Mouse (Mus musculus): ENCODE measurements around the gene Fam102a. TPM values are rescaled to one million over a fixed set of nuclear protein-coding genes. Genes with fewer than 3 reads are reported as not detected.

Fam102a gene
- polyA plus RNA-seq, 1 experiment from 2014 or later, result 11.4 TPM

- ATAC-seq (ENCODE audit: insufficient read depth, low FRiP score), result 0 out of 2 replicates have a peak, but pooled peaks have one; percentile 39
Observed at GRCm38 (mm10) chr2:32507906-32508305, 27.2 kb upstream of the Fam102a start.

DNA sequence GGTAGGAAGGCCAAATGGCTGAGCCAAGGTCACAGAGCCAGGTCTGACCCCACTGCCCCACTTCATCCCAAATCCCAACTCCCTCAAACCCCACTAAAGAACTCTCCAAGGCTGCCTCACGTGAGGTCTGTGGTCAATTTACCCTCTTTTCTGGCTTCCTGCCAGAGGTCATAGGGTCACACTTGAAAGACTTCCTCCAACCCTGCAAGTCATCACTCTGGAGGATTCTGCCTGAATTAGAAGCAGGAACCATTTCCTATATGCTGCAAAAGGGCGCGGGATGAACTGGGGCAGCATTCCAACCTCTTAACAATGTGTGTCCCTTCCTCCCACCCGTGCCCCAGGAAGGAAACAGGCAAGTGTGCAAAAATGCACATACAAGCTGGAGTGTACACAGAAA is 25.8 kb upstream of the Fam102a start:
- no peaks in the 10 kb centered on the region for H3K36me3 ChIP-seq (ENCODE audit: control insufficient read depth, insufficient read depth, low read length)
- peaks cover 3% of the 10 kb centered on the region for H3K9me3 ChIP-seq (replicated peaks; ENCODE audit: control insufficient read depth, low read length)
- peaks cover 25% of the 10 kb centered on the region for H3K4me1 ChIP-seq (ENCODE audit: control insufficient read depth, insufficient read depth, low read length)
- H3K4me2 ChIP-seq (ENCODE audit: low read depth, low read length), result no peak overlapping the region
- peak overlapping the region; percentile 89 for H3K27ac ChIP-seq (ENCODE audit: low read length)
- peak overlapping the region; percentile 36 for H3K9ac ChIP-seq (ENCODE audit: low read length)
- 0 out of 2 replicates have a peak, but pooled peaks have one; percentile 36 for ATAC-seq (ENCODE audit: insufficient read depth, low FRiP score)
- no peak overlapping the region for H3K4me3 ChIP-seq (replicated peaks; ENCODE audit: low read length)
- no peaks in the 10 kb centered on the region for H3K27me3 ChIP-seq (ENCODE audit: control insufficient read depth, insufficient read depth, low read length)
- 23% methylated on average over 4 of the region's 4 CpGs for WGBS

More at GRCm38 (mm10) chr2:32507906-32508305, 27.2 kb upstream of the Fam102a start:
- Histone ChIP-seq H3K27ac (ENCODE audit: low read length) (peak overlapping the region; percentile 79; the same call in 1 of the 2 replicates), H3K9me3 (replicated peaks; ENCODE audit: control insufficient read depth, low read length) (peaks cover 3% of the 10 kb centered on the region), H3K4me3 (replicated peaks; ENCODE audit: low read length) (no peak overlapping the region), H3K27me3 (ENCODE audit: control insufficient read depth, insufficient read depth, low read length) (no peaks in the 10 kb centered on the region), H3K36me3 (ENCODE audit: control insufficient read depth, insufficient read depth, low read length) (no peaks in the 10 kb centered on the region), H3K9ac (ENCODE audit: low read length) (no peak overlapping the region), H3K4me1 (ENCODE audit: control insufficient read depth, insufficient read depth, low read length) (peaks cover 30% of the 10 kb centered on the region), H3K4me2 (ENCODE audit: low read depth, low read length) (no peak overlapping the region)
- 52% methylated on average over 9 of the region's 9 CpGs for WGBS

GRCm38 (mm10) chr2:32509896-32510295 is 25.2 kb upstream of the Fam102a start:
- Histone ChIP-seq H3K4me2 (ENCODE audit: low read depth, low read length) (no peak overlapping the region), H3K9ac (ENCODE audit: low read length) (peak overlapping the region; percentile 36; the same call in 1 of the 2 replicates), H3K36me3 (ENCODE audit: control insufficient read depth, insufficient read depth, low read length) (no peaks in the 10 kb centered on the region), H3K4me1 (ENCODE audit: control insufficient read depth, insufficient read depth, low read length) (peaks cover 26% of the 10 kb centered on the region), H3K27me3 (ENCODE audit: control insufficient read depth, insufficient read depth, low read length) (no peaks in the 10 kb centered on the region), H3K4me3 (replicated peaks; ENCODE audit: low read length) (no peak overlapping the region), H3K9me3 (replicated peaks; ENCODE audit: control insufficient read depth, low read length) (peaks cover 3% of the 10 kb centered on the region), H3K27ac (ENCODE audit: low read length) (peak overlapping the region; percentile 89)
- 40% methylated on average over 8 of the region's 8 CpGs for WGBS
- peak; percentile 59; the same call in 1 of the 2 replicates for ATAC-seq (ENCODE audit: insufficient read depth, low FRiP score)

DNA sequence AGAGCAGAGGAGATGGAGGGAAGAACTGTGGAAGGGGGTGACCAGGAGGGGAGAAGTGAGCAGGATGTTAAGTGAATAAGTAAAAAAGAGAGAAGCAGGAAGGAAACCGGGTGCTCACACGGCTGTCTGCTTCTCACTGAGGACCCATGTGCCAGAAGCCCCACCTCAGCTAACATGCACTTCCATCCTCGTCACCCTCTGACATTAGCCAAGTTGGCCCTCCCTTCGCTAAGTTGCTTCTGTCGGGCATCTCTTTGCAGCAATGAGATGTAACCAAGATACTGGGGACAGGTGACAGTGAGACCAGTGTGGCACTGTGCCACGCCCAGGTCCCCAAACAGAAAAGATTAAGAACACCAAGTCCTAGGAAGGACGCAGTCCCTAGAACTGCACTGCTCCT is 22.5 kb upstream of the Fam102a start:
- Histone ChIP-seq H3K27me3 (ENCODE audit: control insufficient read depth, insufficient read depth, low read length) (no peaks in the 10 kb centered on the region), H3K4me2 (ENCODE audit: low read depth, low read length) (no peak overlapping the region), H3K4me1 (ENCODE audit: control insufficient read depth, insufficient read depth, low read length) (peaks cover 20% of the 10 kb centered on the region), H3K36me3 (ENCODE audit: control insufficient read depth, insufficient read depth, low read length) (no peaks in the 10 kb centered on the region), H3K4me3 (replicated peaks; ENCODE audit: low read length) (no peak overlapping the region), H3K9me3 (replicated peaks; ENCODE audit: control insufficient read depth, low read length) (no peaks in the 10 kb centered on the region), H3K27ac (ENCODE audit: low read length) (no peak overlapping the region), H3K9ac (ENCODE audit: low read length) (no peak overlapping the region)
- no peak for ATAC-seq (ENCODE audit: insufficient read depth, low FRiP score)
- WGBS, result 66% methylated on average over 7 of the region's 7 CpGs

DNA sequence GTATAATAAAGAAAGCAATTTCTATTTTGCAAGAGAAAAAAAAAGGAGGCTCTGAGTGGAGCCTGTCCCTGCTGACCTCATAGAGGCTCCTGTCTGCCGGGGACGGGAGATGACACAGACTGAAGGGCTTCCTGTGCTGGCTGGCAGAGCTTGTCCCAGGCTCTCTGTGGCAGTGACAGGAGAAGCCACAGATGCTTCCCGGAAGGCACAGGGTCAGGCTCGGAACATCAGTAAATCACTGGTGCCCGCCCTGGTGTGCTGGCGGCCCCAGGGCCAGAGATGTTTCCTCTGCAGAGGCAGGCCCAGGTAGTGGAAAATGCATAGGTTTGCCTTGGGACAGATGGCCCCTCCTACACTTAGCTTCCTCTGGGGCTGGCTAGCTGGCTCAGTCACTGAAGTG is 20.8 kb upstream of the Fam102a start:
- Histone ChIP-seq H3K9me3 (replicated peaks; ENCODE audit: control insufficient read depth, low read length) (no peaks in the 10 kb centered on the region), H3K4me1 (ENCODE audit: control insufficient read depth, insufficient read depth, low read length) (peaks cover 15% of the 10 kb centered on the region), H3K4me2 (ENCODE audit: low read depth, low read length) (no peak overlapping the region), H3K27me3 (ENCODE audit: control insufficient read depth, insufficient read depth, low read length) (no peaks in the 10 kb centered on the region), H3K4me3 (replicated peaks; ENCODE audit: low read length) (no peak overlapping the region), H3K9ac (ENCODE audit: low read length) (0 out of 2 replicates have a peak overlapping the region, but pooled peaks have one; percentile 23), H3K27ac (ENCODE audit: low read length) (no peak overlapping the region), H3K36me3 (ENCODE audit: control insufficient read depth, insufficient read depth, low read length) (no peaks in the 10 kb centered on the region)
- 45% methylated on average over 6 of the region's 6 CpGs for WGBS
- no peak for ATAC-seq (ENCODE audit: insufficient read depth, low FRiP score)

- H3K9ac ChIP-seq (ENCODE audit: low read length), result no peak overlapping the region
- no peaks in the 10 kb centered on the region for H3K27me3 ChIP-seq (ENCODE audit: control insufficient read depth, insufficient read depth, low read length)
- no peaks in the 10 kb centered on the region for H3K9me3 ChIP-seq (replicated peaks; ENCODE audit: control insufficient read depth, low read length)
- H3K4me1 ChIP-seq (ENCODE audit: control insufficient read depth, insufficient read depth, low read length), result 0 out of 2 replicates have a peak, but pooled peaks cover 4% of the 10 kb centered on the region
- no peak overlapping the region for H3K27ac ChIP-seq (ENCODE audit: low read length)
- H3K36me3 ChIP-seq (ENCODE audit: control insufficient read depth, insufficient read depth, low read length), result no peaks in the 10 kb centered on the region
- no peak for ATAC-seq (ENCODE audit: insufficient read depth, low FRiP score)
- no peak overlapping the region for H3K4me3 ChIP-seq (replicated peaks; ENCODE audit: low read length)
- WGBS, result 78% methylated on average over 4 of the region's 4 CpGs
- no peak overlapping the region for H3K4me2 ChIP-seq (ENCODE audit: low read depth, low read length)
Observed at GRCm38 (mm10) chr2:32517233-32517867, 17.8 kb upstream of the Fam102a start.

DNA sequence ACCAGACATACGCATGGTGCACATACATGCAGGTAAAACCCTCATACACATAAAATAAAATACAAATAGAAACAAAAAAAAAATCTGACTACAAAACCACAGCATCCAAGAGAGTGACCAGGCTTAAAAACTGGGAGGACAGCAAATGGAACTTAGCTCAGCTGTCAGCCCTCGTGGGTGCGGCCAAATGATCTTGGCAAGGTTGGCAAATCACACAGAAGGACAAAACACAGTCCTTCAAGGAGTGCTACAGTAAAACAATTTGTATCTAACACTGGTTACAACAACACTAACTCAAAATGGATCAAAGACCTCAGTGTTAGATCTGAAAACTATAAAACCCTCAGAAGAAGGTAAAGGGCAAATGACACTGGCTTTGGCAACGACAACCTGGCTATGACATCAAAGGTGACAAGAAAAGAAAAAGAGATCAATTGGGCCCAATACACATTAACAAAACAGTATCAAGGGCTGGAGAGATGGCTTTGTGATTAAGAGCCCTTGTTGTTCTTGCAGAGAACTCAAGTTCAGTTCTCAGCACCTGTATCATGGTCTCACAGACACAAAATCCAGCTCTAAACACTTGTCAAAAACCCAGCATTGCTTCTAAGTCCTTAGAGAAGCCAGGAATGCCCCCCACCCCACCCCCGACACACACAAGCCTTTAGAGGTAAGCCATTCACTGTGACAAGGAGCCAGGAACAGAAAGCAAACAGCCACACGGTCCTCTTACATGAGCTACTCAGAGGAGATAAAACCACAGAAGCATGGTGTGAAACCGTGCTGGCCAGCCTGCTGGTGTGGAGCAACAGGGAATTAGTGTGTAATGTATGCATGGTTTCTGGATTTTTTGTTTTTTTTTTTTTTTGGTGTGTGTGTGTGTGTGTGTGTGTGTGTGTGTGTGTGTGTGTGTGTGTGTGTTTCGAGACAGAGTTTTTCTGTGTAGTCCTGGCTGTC is 14.8 kb upstream of the Fam102a start:
- Histone ChIP-seq H3K27ac (ENCODE audit: low read length) (no peak overlapping the region), H3K4me3 (replicated peaks; ENCODE audit: low read length) (no peak overlapping the region), H3K9ac (ENCODE audit: low read length) (no peak overlapping the region), H3K36me3 (ENCODE audit: control insufficient read depth, insufficient read depth, low read length) (no peaks in the 10 kb centered on the region), H3K4me1 (ENCODE audit: control insufficient read depth, insufficient read depth, low read length) (no peaks in the 10 kb centered on the region; the same call in 1 of the 2 replicates), H3K4me2 (ENCODE audit: low read depth, low read length) (no peak overlapping the region), H3K27me3 (ENCODE audit: control insufficient read depth, insufficient read depth, low read length) (no peaks in the 10 kb centered on the region), H3K9me3 (replicated peaks; ENCODE audit: control insufficient read depth, low read length) (no peaks in the 10 kb centered on the region)
- WGBS, result 64% methylated on average over 8 of the region's 8 CpGs
- no peak for ATAC-seq (ENCODE audit: insufficient read depth, low FRiP score)

DNA sequence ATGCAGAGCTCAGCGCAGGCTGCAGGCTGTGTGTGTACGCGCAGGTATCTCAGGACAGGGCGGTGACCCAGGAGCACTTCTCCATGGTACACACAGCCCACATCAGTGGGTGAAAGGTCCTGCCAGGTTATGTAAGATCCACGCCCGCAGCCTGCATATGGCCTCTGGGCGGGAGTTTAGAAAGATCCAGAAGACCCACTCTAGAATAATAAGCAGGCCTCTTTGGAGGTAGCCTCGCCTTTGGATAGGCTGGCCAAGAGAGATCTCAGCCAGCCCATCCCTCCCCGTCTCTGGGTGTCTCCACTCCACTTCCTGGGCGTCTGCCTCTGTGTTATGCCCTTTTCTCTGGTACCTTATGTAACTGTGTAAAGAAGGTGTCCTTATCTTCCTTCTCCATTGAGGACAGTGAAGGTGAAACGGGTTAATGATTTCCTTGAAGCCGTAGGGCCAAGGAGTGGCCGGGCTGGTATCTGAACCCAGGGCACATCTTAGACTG is 10.5 kb upstream of the Fam102a start:
- H3K9ac ChIP-seq (ENCODE audit: low read length), result no peak overlapping the region
- H3K36me3 ChIP-seq (ENCODE audit: control insufficient read depth, insufficient read depth, low read length), result no peaks in the 10 kb centered on the region
- WGBS, result 58% methylated on average over 13 of the region's 13 CpGs
- no peaks in the 10 kb centered on the region for H3K27me3 ChIP-seq (ENCODE audit: control insufficient read depth, insufficient read depth, low read length)
- ATAC-seq (ENCODE audit: insufficient read depth, low FRiP score), result peak; percentile 89
- H3K4me3 ChIP-seq (replicated peaks; ENCODE audit: low read length), result no peak overlapping the region
- H3K9me3 ChIP-seq (replicated peaks; ENCODE audit: control insufficient read depth, low read length), result no peaks in the 10 kb centered on the region
- no peak overlapping the region for H3K4me2 ChIP-seq (ENCODE audit: low read depth, low read length)
- no peaks in the 10 kb centered on the region; the same call in 1 of the 2 replicates for H3K4me1 ChIP-seq (ENCODE audit: control insufficient read depth, insufficient read depth, low read length)
- H3K27ac ChIP-seq (ENCODE audit: low read length), result peak overlapping the region; percentile 44

GRCm38 (mm10) chr2:32525816-32526215 is 9.3 kb upstream of the Fam102a start:
- Histone ChIP-seq H3K4me1 (ENCODE audit: control insufficient read depth, insufficient read depth, low read length) (no peaks in the 10 kb centered on the region; the same call in 1 of the 2 replicates), H3K9me3 (replicated peaks; ENCODE audit: control insufficient read depth, low read length) (no peaks in the 10 kb centered on the region), H3K36me3 (ENCODE audit: control insufficient read depth, insufficient read depth, low read length) (no peaks in the 10 kb centered on the region), H3K4me2 (ENCODE audit: low read depth, low read length) (no peak overlapping the region), H3K27ac (ENCODE audit: low read length) (no peak overlapping the region), H3K9ac (ENCODE audit: low read length) (no peak overlapping the region), H3K27me3 (ENCODE audit: control insufficient read depth, insufficient read depth, low read length) (no peaks in the 10 kb centered on the region), H3K4me3 (replicated peaks; ENCODE audit: low read length) (no peak overlapping the region)
- WGBS, result 87% methylated on average over 12 of the region's 12 CpGs
- no peak for ATAC-seq (ENCODE audit: insufficient read depth, low FRiP score)

Measured in stomach, embryonic 16.5 days (tissue).